Comparison of ENCODE assay signal across 10 mouse cellular contexts in genomic region chr17:48045631-48046030, GRCm38 (mm10). TPM values are rescaled to one million over a fixed set of nuclear protein-coding genes. Genes with fewer than 3 reads are reported as not detected.
A peak's percentile ranks its signal among the peaks of the same experiment; 100 is the strongest.
DNase-seq lines count a peak whose midpoint lies in the region; TF ChIP-seq lines count a peak whose summit lies in the region.
"Had no signal": no experiment of that assay in that cellular context is flagged by ENCODE, and none has a peak within 500 bp of the region (broad histone marks: within the 10 kb centered on the region; RNA-seq: fewer than 3 reads in every experiment).

No protein-coding gene starts in this region.

- intact Hi-C loops in heart, adult 2 months (cut with DNase I): loop anchor here (1.0 to 5.0 kb wide), 2 partner anchors 143 to 172 kb away; no protein-coding TSS in a partner anchor
- intact Hi-C loops in left cerebral cortex, adult 2 months (cut with DNase I): loop anchor here (5.0 kb wide), 2 partner anchors 173 to 253 kb away; no protein-coding TSS in a partner anchor

- no peak for TF ChIP-seq EP300 in heart, adult 2 months (IDR thresholded peaks at IDR 0.05; ENCODE audit: insufficient read depth, low read depth, low read length)

- 32% methylated on average over 4 of the region's 4 CpGs for WGBS in heart, adult 2 months
- WGBS in thymus, adult 2 months: 49% methylated on average over 4 of the region's 4 CpGs

- TF ChIP-seq POLR2A in heart, adult 2 months (IDR thresholded peaks at IDR 0.05; ENCODE audit: insufficient read depth, low read depth, low read length): no peak
- TF ChIP-seq POLR2A in thymus, adult 2 months (IDR thresholded peaks at IDR 0.05; ENCODE audit: control insufficient read depth, extremely low read depth, insufficient read depth, low read length, poor library complexity): no peak

- peak; percentile 49 to 75 for DNase-seq in heart, adult 2 months
- DNase-seq in heart, adult 11 months: no peak
- DNase-seq in CD8-positive naive resting alpha-beta T cell, adult 2 months (ENCODE audit: low read depth in 2 of 2, low spot score in 2 of 2): peak; percentile 84 to 85
- DNase-seq in adrenal gland, postnatal 4 days (ENCODE audit: low spot score in 2 of 2): peak; percentile 56 to 63
- DNase-seq in gastrocnemius, adult 8-10 months (ENCODE audit: low spot score in 2 of 2): peak; percentile 60
- DNase-seq in left cerebral cortex, adult 2 months (ENCODE audit: extremely low spot score in 1 of 2, low spot score in 2 of 2): peak; percentile 49 to 60
- peak; percentile 90 for DNase-seq in naive thymus-derived CD4-positive, alpha-beta T cell, adult 2 months (ENCODE audit: low read depth)
- peak; percentile 88 for DNase-seq in thymus, adult 2 months

- no peak overlapping the region for H3K4me3 ChIP-seq in heart, adult 2 months
- H3K4me3 ChIP-seq in left cerebral cortex, adult 2 months: no peak overlapping the region
- no peak overlapping the region for H3K4me3 ChIP-seq in thymus, adult 2 months (ENCODE audit: control insufficient read depth, insufficient read depth, low read length)

- TF ChIP-seq CTCF in heart, adult 2 months (IDR thresholded peaks at IDR 0.05): peak; percentile 83
- peak; percentile 75 for TF ChIP-seq CTCF in left cerebral cortex, adult 2 months (IDR thresholded peaks at IDR 0.05)
- TF ChIP-seq CTCF in thymus, adult 2 months (IDR thresholded peaks at IDR 0.05; ENCODE audit: borderline replicate concordance, control insufficient read depth, extremely low read depth, insufficient read depth, low read length, poor library complexity): no peak

- no peaks in the 10 kb centered on the region for H3K36me3 ChIP-seq in heart, adult 2 months (ENCODE audit: control insufficient read depth, insufficient read depth, low read length)
- H3K36me3 ChIP-seq in thymus, adult 2 months (ENCODE audit: control insufficient read depth, insufficient read depth, low read length): no peaks in the 10 kb centered on the region

- H3K27me3 ChIP-seq in heart, adult 2 months (ENCODE audit: control insufficient read depth, insufficient read depth, low read length): no peaks in the 10 kb centered on the region
- H3K27me3 ChIP-seq in thymus, adult 2 months (ENCODE audit: control insufficient read depth, insufficient read depth, low read length): no peaks in the 10 kb centered on the region

- H3K4me1 ChIP-seq in heart, adult 2 months (ENCODE audit: control insufficient read depth, insufficient read depth, low read length): no peaks in the 10 kb centered on the region
- H3K4me1 ChIP-seq in thymus, adult 2 months (replicated peaks; ENCODE audit: control insufficient read depth, insufficient read depth, low read length): peaks cover 15% of the 10 kb centered on the region

- no peak overlapping the region for H3K27ac ChIP-seq in heart, adult 2 months
- H3K27ac ChIP-seq in left cerebral cortex, adult 2 months: no peak overlapping the region
- no peak overlapping the region for H3K27ac ChIP-seq in thymus, adult 2 months (ENCODE audit: control insufficient read depth, insufficient read depth, low read length)

- H3K79me2 ChIP-seq in heart, adult 2 months (replicated peaks; ENCODE audit: control insufficient read depth, insufficient read depth, low read length): no peaks in the 10 kb centered on the region

- H3K9ac ChIP-seq in heart, adult 2 months (ENCODE audit: low read depth, low read length): no peak overlapping the region

RNA-seq across cellular contexts. Expression of gene 1700122O11Rik, which starts 7.5 kb away (rescaled TPM):
- not detected for total RNA-seq in heart, adult 2 months (2021)
- not detected in 2 replicates for polyA plus RNA-seq in heart, adult 2 months (2012; rRNA removed)
- under 1 TPM in 1 of 2 experiments, not detected in 1; 0.56 TPM for total RNA-seq in adrenal gland, postnatal 4 days (2021)
- not detected for total RNA-seq in gastrocnemius, adult 8-10 months (2022)
- total RNA-seq in left cerebral cortex, adult 2 months (2021): not detected
- polyA plus RNA-seq in thymus, adult 2 months (2012; rRNA removed): not detected in 2 replicates
- total RNA-seq: common myeloid progenitor, adult 5-6 weeks had no signal
- polyA plus RNA-seq: liver, embryonic 16.5 days had no signal

RNA-seq across cellular contexts. Expression of gene 1700067P10Rik, which starts 43.5 kb away (rescaled TPM):
- total RNA-seq in heart, adult 2 months (2021): not detected
- not detected in 2 replicates for polyA plus RNA-seq in heart, adult 2 months (2012; rRNA removed)
- total RNA-seq in adrenal gland, postnatal 4 days (2021): not detected
- not detected for total RNA-seq in gastrocnemius, adult 8-10 months (2022)
- not detected for total RNA-seq in left cerebral cortex, adult 2 months (2021)
- polyA plus RNA-seq in thymus, adult 2 months (2012; rRNA removed): 0.12 TPM in 1 of 2 replicates, not detected in the other
- total RNA-seq: common myeloid progenitor, adult 5-6 weeks had no signal
- polyA plus RNA-seq: liver, embryonic 16.5 days had no signal
